Mouse (Mus musculus): Measurements from ENCODE around the gene Srp72. TPM values are rescaled to one million over a fixed set of nuclear protein-coding genes. Genes with fewer than 3 reads are reported as not detected.
"Not testable (repeated sequence)": the region's sequence is repeated elsewhere in the genome, so short reads cannot be mapped to it uniquely, and the experiment has no call there.

The Srp72 gene
- polyA plus RNA-seq, 2 experiments: 96.8 to 102 TPM

DNA sequence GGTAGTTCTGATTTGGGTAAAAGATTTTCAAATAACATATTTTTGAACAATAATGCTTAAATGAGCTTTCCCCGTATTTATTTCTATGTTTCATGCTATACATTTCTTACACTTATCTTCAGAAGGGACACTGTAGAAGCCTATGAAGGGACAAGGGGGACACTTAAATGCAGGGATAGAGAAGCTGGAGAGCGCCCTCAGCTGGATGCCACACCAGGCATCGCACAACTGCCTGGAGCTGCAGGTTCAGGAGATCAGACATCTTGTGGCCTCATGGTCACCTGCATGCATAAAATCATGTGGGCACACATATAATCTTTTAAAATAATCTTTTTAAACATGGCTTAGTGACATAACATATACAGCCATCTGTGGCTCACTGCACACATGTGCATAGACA lies 9.8 kb upstream of the Srp72 start:
- WGBS: 89% methylated on average over 3 of the region's 3 CpGs
- no peak for ATAC-seq (ENCODE audit: low FRiP score, low read depth)

DNA sequence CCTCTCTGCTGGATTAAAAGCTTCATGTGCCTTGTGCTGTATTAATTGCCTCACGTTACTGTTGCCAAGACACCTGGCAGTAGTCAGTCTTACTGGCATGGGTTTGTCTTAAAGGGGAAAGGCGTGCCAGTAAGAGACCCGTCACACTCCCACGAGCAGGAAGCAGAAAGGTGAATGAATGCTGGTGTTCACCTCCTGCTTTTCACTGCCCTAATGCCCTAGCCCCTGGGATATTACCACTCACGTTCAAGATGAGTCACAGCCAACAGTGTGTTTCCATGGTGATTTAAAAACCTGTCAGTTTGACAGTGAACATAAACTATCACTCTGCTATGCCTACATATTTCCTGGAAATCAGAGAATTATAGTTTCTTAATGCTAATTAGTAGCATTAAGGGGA lies 5.2 kb upstream of the Srp72 start:
- Histone ChIP-seq H3K4me1 (ENCODE audit: control insufficient read depth, insufficient read depth, low read length) (peaks cover 5% of the 10 kb centered on the region), H3K27me3 (ENCODE audit: control insufficient read depth, insufficient read depth, low read length) (no peaks in the 10 kb centered on the region), H3K4me3 (replicated peaks; ENCODE audit: low read length) (no peak overlapping the region), H3K27ac (replicated peaks; ENCODE audit: low read depth, low read length) (no peak overlapping the region), H3K36me3 (ENCODE audit: control insufficient read depth, insufficient read depth, low read length) (peaks cover 51% of the 10 kb centered on the region), H3K9me3 (ENCODE audit: control insufficient read depth, low read length) (no peaks in the 10 kb centered on the region), H3K9ac (ENCODE audit: low read depth, low read length, severe bottlenecking) (no peak overlapping the region), H3K4me2 (replicated peaks; ENCODE audit: low read depth, low read length, severe bottlenecking) (no peak overlapping the region)
- DNase-seq (ENCODE audit: low spot score) (no peak), ATAC-seq (ENCODE audit: low FRiP score, low read depth) (no peak)
- 68% methylated on average over 5 of the region's 5 CpGs for WGBS
- no peak for TF ChIP-seq POLR2A (IDR thresholded peaks at IDR 0.05; ENCODE audit: borderline replicate concordance, extremely low read depth, insufficient read depth, insufficient read length)

More for the DNA sequence above, 9.8 kb upstream of the Srp72 start:
- DNase-seq (ENCODE audit: low spot score): no peak
- Histone ChIP-seq H3K4me1 (ENCODE audit: control insufficient read depth, insufficient read depth, low read length) (no peaks in the 10 kb centered on the region), H3K9ac (ENCODE audit: low read depth, low read length, severe bottlenecking) (no peak overlapping the region), H3K4me3 (replicated peaks; ENCODE audit: low read length) (no peak overlapping the region), H3K27me3 (ENCODE audit: control insufficient read depth, insufficient read depth, low read length) (no peaks in the 10 kb centered on the region), H3K4me2 (replicated peaks; ENCODE audit: low read depth, low read length, severe bottlenecking) (no peak overlapping the region), H3K9me3 (ENCODE audit: control insufficient read depth, low read length) (no peaks in the 10 kb centered on the region), H3K27ac (replicated peaks; ENCODE audit: low read depth, low read length) (no peak overlapping the region), H3K36me3 (ENCODE audit: control insufficient read depth, insufficient read depth, low read length) (peaks cover 91% of the 10 kb centered on the region)
- TF ChIP-seq POLR2A (IDR thresholded peaks at IDR 0.05; ENCODE audit: borderline replicate concordance, extremely low read depth, insufficient read depth, insufficient read length): no peak

- H3K27ac ChIP-seq (replicated peaks; ENCODE audit: low read depth, low read length); H3K4me3 ChIP-seq (replicated peaks; ENCODE audit: low read length); ATAC-seq (ENCODE audit: low FRiP score, low read depth); H3K27me3 ChIP-seq (ENCODE audit: control insufficient read depth, insufficient read depth, low read length); H3K9ac ChIP-seq (ENCODE audit: low read depth, low read length, severe bottlenecking); H3K4me2 ChIP-seq (replicated peaks; ENCODE audit: low read depth, low read length, severe bottlenecking); H3K9me3 ChIP-seq (ENCODE audit: control insufficient read depth, low read length); DNase-seq (ENCODE audit: low spot score): not testable (repeated sequence)
- Histone ChIP-seq H3K36me3 (ENCODE audit: control insufficient read depth, insufficient read depth, low read length) (peaks cover 35% of the 10 kb centered on the region), H3K4me1 (ENCODE audit: control insufficient read depth, insufficient read depth, low read length) (peaks cover 11% of the 10 kb centered on the region)
- WGBS: 85% methylated on average over 1 of the region's 1 CpGs
Observed at GRCm38 (mm10) chr5:76971115-76971514, 3.4 kb upstream of the Srp72 start.

- ATAC-seq (ENCODE audit: low FRiP score, low read depth): no peak
Observed at GRCm38 (mm10) chr5:76973488-76973887, 995 bp upstream of the Srp72 start.

GRCm38 (mm10) chr5:76974207-76974553 lies 303 bp upstream of the Srp72 start:
- Histone ChIP-seq H3K27ac (replicated peaks; ENCODE audit: low read depth, low read length) (0 out of 2 replicates have a peak overlapping the region, but pooled peaks have one; percentile 92), H3K36me3 (ENCODE audit: control insufficient read depth, insufficient read depth, low read length) (peaks cover 30% of the 10 kb centered on the region), H3K9me3 (ENCODE audit: control insufficient read depth, low read length) (no peaks in the 10 kb centered on the region)

More at GRCm38 (mm10) chr5:76973488-76973887, 995 bp upstream of the Srp72 start:
- Histone ChIP-seq H3K9me3 (ENCODE audit: control insufficient read depth, low read length) (no peaks in the 10 kb centered on the region), H3K4me1 (ENCODE audit: control insufficient read depth, insufficient read depth, low read length) (peaks cover 11% of the 10 kb centered on the region), H3K4me3 (replicated peaks; ENCODE audit: low read length) (peak overlapping the region; percentile 97), H3K27me3 (ENCODE audit: control insufficient read depth, insufficient read depth, low read length) (no peaks in the 10 kb centered on the region), H3K27ac (replicated peaks; ENCODE audit: low read depth, low read length) (no peak overlapping the region), H3K9ac (ENCODE audit: low read depth, low read length, severe bottlenecking) (peak overlapping the region; percentile 92; the same call in 1 of the 2 replicates), H3K36me3 (ENCODE audit: control insufficient read depth, insufficient read depth, low read length) (peaks cover 30% of the 10 kb centered on the region), H3K4me2 (replicated peaks; ENCODE audit: low read depth, low read length, severe bottlenecking) (peak overlapping the region; percentile 82)
- no peak for DNase-seq (ENCODE audit: low spot score)
- no peak for TF ChIP-seq POLR2A (IDR thresholded peaks at IDR 0.05; ENCODE audit: borderline replicate concordance, extremely low read depth, insufficient read depth, insufficient read length)
- 76% methylated on average over 3 of the region's 3 CpGs for WGBS

DNA sequence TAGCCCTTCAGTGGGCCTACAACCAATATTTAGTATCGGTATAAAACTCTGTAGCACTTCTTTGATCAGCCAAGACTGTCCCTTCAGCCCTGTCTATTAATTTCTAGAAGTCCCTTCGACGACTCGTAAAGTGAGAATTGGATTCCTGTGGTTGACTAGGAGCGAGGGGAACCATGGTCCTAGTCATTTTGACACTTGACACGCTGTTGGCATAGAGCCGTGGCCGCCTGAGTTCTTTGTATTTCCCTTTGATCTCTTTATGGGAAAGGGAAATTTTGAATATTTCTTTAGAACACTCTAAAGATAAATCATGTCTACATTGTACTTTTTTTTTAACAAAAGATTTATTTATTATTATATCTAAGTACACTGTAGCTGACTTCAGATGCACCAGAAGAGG lies 1.3 kb downstream of the Srp72 start:
- Histone ChIP-seq H3K9me3 (ENCODE audit: control insufficient read depth, low read length) (no peaks in the 10 kb centered on the region), H3K4me2 (replicated peaks; ENCODE audit: low read depth, low read length, severe bottlenecking) (peak overlapping the region; percentile 82), H3K36me3 (ENCODE audit: control insufficient read depth, insufficient read depth, low read length) (peaks cover 33% of the 10 kb centered on the region), H3K27ac (replicated peaks; ENCODE audit: low read depth, low read length) (no peak overlapping the region), H3K27me3 (ENCODE audit: control insufficient read depth, insufficient read depth, low read length) (no peaks in the 10 kb centered on the region), H3K9ac (ENCODE audit: low read depth, low read length, severe bottlenecking) (peak overlapping the region; percentile 92; the same call in 1 of the 2 replicates), H3K4me1 (ENCODE audit: control insufficient read depth, insufficient read depth, low read length) (peaks cover 11% of the 10 kb centered on the region), H3K4me3 (replicated peaks; ENCODE audit: low read length) (peak overlapping the region; percentile 97)
- DNase-seq (ENCODE audit: low spot score): no peak
- ATAC-seq (ENCODE audit: low FRiP score, low read depth): no peak
- TF ChIP-seq POLR2A (IDR thresholded peaks at IDR 0.05; ENCODE audit: borderline replicate concordance, extremely low read depth, insufficient read depth, insufficient read length): no peak
- 69% methylated on average over 8 of the region's 8 CpGs for WGBS

More at GRCm38 (mm10) chr5:76974207-76974553, 303 bp upstream of the Srp72 start:
- Histone ChIP-seq H3K4me3 (replicated peaks; ENCODE audit: low read length) (peak overlapping the region; percentile 97), H3K9ac (ENCODE audit: low read depth, low read length, severe bottlenecking) (peak overlapping the region; percentile 92), H3K4me1 (ENCODE audit: control insufficient read depth, insufficient read depth, low read length) (peaks cover 11% of the 10 kb centered on the region), H3K27me3 (ENCODE audit: control insufficient read depth, insufficient read depth, low read length) (no peaks in the 10 kb centered on the region), H3K4me2 (replicated peaks; ENCODE audit: low read depth, low read length, severe bottlenecking) (peak overlapping the region; percentile 82)
- WGBS: 3% methylated on average over 17 of the region's 17 CpGs
- no peak for TF ChIP-seq POLR2A (IDR thresholded peaks at IDR 0.05; ENCODE audit: borderline replicate concordance, extremely low read depth, insufficient read depth, insufficient read length)
- ATAC-seq (ENCODE audit: low FRiP score, low read depth) (0 out of 2 replicates have a peak, but pooled peaks have one; percentile 4), DNase-seq (ENCODE audit: low spot score) (no peak)

Data from limb, embryonic 14.5 days (tissue).